Mouse (Mus musculus): ENCODE results near the gene Pard3.

DNA sequence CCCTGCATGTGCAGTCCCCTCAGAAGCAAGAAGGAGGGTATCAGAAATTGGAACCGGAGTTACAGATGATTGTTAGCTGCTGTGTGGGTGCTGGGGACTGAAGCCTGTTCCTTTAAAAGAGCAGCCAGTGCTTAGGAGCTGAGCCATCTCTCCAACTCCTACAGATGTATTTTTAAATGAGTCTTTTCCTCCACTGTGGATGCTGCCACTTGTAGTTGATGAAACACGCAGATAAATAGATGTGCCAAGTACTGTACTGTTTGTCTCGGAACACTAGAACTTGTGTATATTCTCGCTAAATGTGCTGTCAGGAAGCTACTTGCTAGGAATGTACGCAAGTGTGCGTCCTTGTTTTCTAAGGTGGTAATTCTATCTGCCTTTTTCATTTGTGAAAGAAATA, 110.7 kb downstream of the Pard3 start:
- TF ChIP-seq CHD2 (IDR thresholded peaks at IDR 0.05; ENCODE audit: low read length): no peak
- TF ChIP-seq CTCF (conservative IDR thresholded peaks at IDR 0.05 in 1 of 2, IDR thresholded peaks at IDR 0.05 in 1 of 2; ENCODE audit: low read depth in 2 of 2, low read length in 2 of 2): no peak
- TF ChIP-seq USF1 (IDR thresholded peaks at IDR 0.05; ENCODE audit: low read depth, low read length): no peak
- no peak for TF ChIP-seq ETS1 (conservative IDR thresholded peaks at IDR 0.05; ENCODE audit: low read depth, low read length)
- no peak for TF ChIP-seq ZKSCAN1 (IDR thresholded peaks at IDR 0.05; ENCODE audit: borderline replicate concordance, low read depth, low read length)
- no peak for TF ChIP-seq JUND (conservative IDR thresholded peaks at IDR 0.05; ENCODE audit: low read depth, low read length)
